12 mouse cellular contexts compared by ENCODE assay signal in genomic region chr14:99617374-99617773, GRCm38 (mm10).
"Had no signal": no experiment of that assay in that cellular context is flagged by ENCODE, and none has a peak within 500 bp of the region (broad histone marks: within the 10 kb centered on the region; RNA-seq: fewer than 3 reads in every experiment).

No protein-coding gene starts in this region.

- H3K27ac ChIP-seq: left cerebral cortex, adult 2 months; limb, embryonic 15.5 days; liver, embryonic 12.5 days; midbrain, embryonic 10.5 days; neural tube, embryonic 15.5 days had no signal

- H3K4me2 ChIP-seq: limb, embryonic 15.5 days; liver, embryonic 12.5 days; lung, embryonic 14.5 days; neural tube, embryonic 15.5 days had no signal

- DNase-seq: lung, embryonic 14.5 days; lung, postnatal 10 days; lung, postnatal 4 days; spleen, adult 18-20 months; thymus, adult 2 months; thymus, postnatal 25 days had no signal

- H3K9me3 ChIP-seq: limb, embryonic 15.5 days; liver, embryonic 12.5 days; midbrain, embryonic 10.5 days; neural tube, embryonic 15.5 days had no signal

- H3K36me3 ChIP-seq: limb, embryonic 15.5 days; liver, embryonic 12.5 days; midbrain, embryonic 10.5 days; neural tube, embryonic 15.5 days had no signal

- H3K27me3 ChIP-seq: limb, embryonic 15.5 days; liver, embryonic 12.5 days; neural tube, embryonic 15.5 days had no signal

- H3K9ac ChIP-seq: limb, embryonic 15.5 days; liver, embryonic 12.5 days; lung, embryonic 14.5 days; neural tube, embryonic 15.5 days had no signal

- H3K4me1 ChIP-seq: limb, embryonic 15.5 days; liver, embryonic 12.5 days; midbrain, embryonic 10.5 days; neural tube, embryonic 15.5 days had no signal

- H3K4me3 ChIP-seq: left cerebral cortex, adult 2 months; limb, embryonic 15.5 days; liver, embryonic 12.5 days; midbrain, embryonic 10.5 days; myocyte; neural tube, embryonic 15.5 days had no signal

- ATAC-seq: liver, embryonic 12.5 days had no signal
